9 mouse cellular contexts compared by ENCODE assay signal in the genomic region with DNA sequence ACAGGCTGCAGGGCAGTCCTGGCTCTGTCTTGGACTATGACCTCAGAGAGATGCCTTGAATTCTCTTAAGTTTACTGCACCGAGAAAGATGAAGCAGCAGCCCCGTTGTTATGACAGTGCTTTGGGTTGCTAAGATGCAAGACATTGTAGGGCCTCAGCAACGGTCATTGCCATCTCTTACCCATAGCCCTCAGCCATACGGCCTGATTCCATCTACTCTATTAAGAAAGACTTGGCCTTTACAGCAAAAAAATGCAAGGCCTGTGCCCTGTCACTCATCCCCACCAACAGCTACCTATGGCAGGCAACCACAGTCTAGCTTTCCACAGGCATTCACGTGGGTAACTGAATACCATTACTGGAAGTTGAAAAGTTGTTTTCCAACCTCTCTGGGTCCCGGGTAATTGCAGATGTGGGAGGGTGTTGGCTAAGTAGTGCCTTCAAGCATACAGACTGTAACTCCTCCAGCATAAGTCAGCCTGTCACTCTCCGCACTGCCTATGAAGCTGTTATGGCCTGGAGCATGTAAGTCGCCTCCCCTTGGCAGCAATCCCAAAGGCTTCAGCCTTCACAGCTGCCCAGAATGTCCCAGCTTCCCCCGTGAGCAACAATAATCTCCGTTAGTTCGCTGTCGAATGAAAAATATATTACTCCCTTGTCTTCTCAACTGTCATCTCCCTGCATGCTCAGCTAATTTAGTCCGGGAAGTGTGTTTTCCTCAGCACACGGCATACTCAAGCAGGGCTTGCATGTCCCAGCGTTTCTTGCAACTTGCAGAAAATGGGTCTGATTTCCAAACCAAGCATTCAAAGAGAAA.
DNase-seq lines count a peak whose midpoint lies in the region; ATAC-seq and TF ChIP-seq lines count a peak whose summit lies in the region.
"Had no signal": no experiment of that assay in that cellular context is flagged by ENCODE, and none has a peak within 500 bp of the region (broad histone marks: within the 10 kb centered on the region; RNA-seq: fewer than 3 reads in every experiment).

No protein-coding gene starts in this region.

- no peak overlapping the region for H3K4me3 ChIP-seq in intestine, embryonic 15.5 days (replicated peaks)
- H3K4me3 ChIP-seq in lung, postnatal 0 days (ENCODE audit: low read depth, low read length), result no peak overlapping the region
- H3K4me3 ChIP-seq: liver, embryonic 13.5 days had no signal

- H3K36me3 ChIP-seq in intestine, embryonic 15.5 days, result no peaks in the 10 kb centered on the region
- H3K36me3 ChIP-seq in lung, postnatal 0 days (ENCODE audit: insufficient read depth, low read length), result no peaks in the 10 kb centered on the region
- H3K36me3 ChIP-seq: liver, embryonic 13.5 days had no signal

- H3K4me2 ChIP-seq in intestine, embryonic 15.5 days (replicated peaks), result peak overlapping the region; percentile 44
- H3K4me2 ChIP-seq in lung, postnatal 0 days (replicated peaks; ENCODE audit: low read depth, low read length), result peak overlapping the region; percentile 33
- H3K4me2 ChIP-seq: liver, embryonic 13.5 days had no signal

- WGBS in intestine, embryonic 15.5 days, result 46% methylated on average over 15 of the region's 15 CpGs
- 43% methylated on average over 15 of the region's 15 CpGs for WGBS in lung, postnatal 0 days

- no peak overlapping the region for H3K9ac ChIP-seq in intestine, embryonic 15.5 days
- H3K9ac ChIP-seq in lung, postnatal 0 days (replicated peaks; ENCODE audit: low read depth), result no peak overlapping the region
- H3K9ac ChIP-seq: liver, embryonic 13.5 days had no signal

- no peaks in the 10 kb centered on the region for H3K4me1 ChIP-seq in intestine, embryonic 15.5 days (replicated peaks)
- H3K4me1 ChIP-seq in lung, postnatal 0 days (ENCODE audit: insufficient read depth, low read depth, low read length), result no peaks in the 10 kb centered on the region
- H3K4me1 ChIP-seq: liver, embryonic 13.5 days had no signal

- peak overlapping the region; percentile 33; the same call in 1 of the 2 replicates for H3K27ac ChIP-seq in intestine, embryonic 15.5 days
- no peak overlapping the region for H3K27ac ChIP-seq in lung, postnatal 0 days (ENCODE audit: low read length)
- H3K27ac ChIP-seq: liver, embryonic 13.5 days had no signal

- H3K9me3 ChIP-seq in intestine, embryonic 15.5 days, result no peaks in the 10 kb centered on the region
- H3K9me3 ChIP-seq in lung, postnatal 0 days (ENCODE audit: low read length), result no peaks in the 10 kb centered on the region
- H3K9me3 ChIP-seq: liver, embryonic 13.5 days had no signal

- ATAC-seq in frontal cortex, adult (ENCODE audit: low TSS enrichment), result peak; percentile 64
- ATAC-seq in intestine, embryonic 15.5 days, result peak; percentile 55
- peak; percentile 52; the same call in 1 of the 2 replicates for ATAC-seq in lung, postnatal 0 days

- TF ChIP-seq CTCF in lung, postnatal 0 days (IDR thresholded peaks at IDR 0.05), result no peak

- no peak for DNase-seq in frontal cortex, postnatal 10 days (ENCODE audit: low spot score in 2 of 2)
- DNase-seq in adipocyte (ENCODE audit: low spot score), result peak; percentile 4
- DNase-seq in frontal cortex, postnatal 36 days (ENCODE audit: low spot score in 2 of 2), result peak; percentile 14 to 15
- peak; percentile 65 for DNase-seq in lung, postnatal 0 days (ENCODE audit: low spot score)
- DNase-seq in testis, postnatal 14 days (ENCODE audit: low spot score), result peak; percentile 8
- DNase-seq in T-cell, adult 2 months (ENCODE audit: low spot score), result no peak
- DNase-seq: liver, embryonic 13.5 days had no signal

- H3K27me3 ChIP-seq in intestine, embryonic 15.5 days (replicated peaks), result no peaks in the 10 kb centered on the region
- H3K27me3 ChIP-seq in lung, postnatal 0 days (replicated peaks; ENCODE audit: insufficient read depth, low read length), result no peaks in the 10 kb centered on the region
- H3K27me3 ChIP-seq: liver, embryonic 13.5 days had no signal

- no peak for TF ChIP-seq EP300 in lung, postnatal 0 days (IDR thresholded peaks at IDR 0.05)

Comparison
In these comparisons a context has a peak if more than half of its experiments do, and no peak if none do; other contexts are left out.
1. DNase-seq: peak in adipocyte (single experiment), frontal cortex, postnatal 36 days (2 of 2), lung, postnatal 0 days (single experiment) and testis, postnatal 14 days (single experiment); none in frontal cortex, postnatal 10 days (0 of 2) and T-cell, adult 2 months (single experiment).
2. Peak in every context shown above with its lines, with median percentiles within 50 percentile points of each other: ATAC-seq.